Mouse (Mus musculus): Measurements from ENCODE around the gene Slamf6. TPM values are rescaled to one million over a fixed set of nuclear protein-coding genes. Genes with fewer than 3 reads are reported as not detected.

Slamf6 gene
- polyA plus RNA-seq, 1 experiment from 2014 or later: 0.40 TPM

GRCm38 (mm10) chr1:172001665-172002064, 84.3 kb downstream of the Slamf6 start:
- no peak for DNase-seq
- Histone ChIP-seq H3K9ac (no peak overlapping the region), H3K4me3 (replicated peaks) (no peak overlapping the region), H3K4me1 (replicated peaks) (no peaks in the 10 kb centered on the region), H3K27me3 (no peaks in the 10 kb centered on the region), H3K4me2 (no peak overlapping the region), H3K9me3 (replicated peaks) (no peaks in the 10 kb centered on the region), H3K36me3 (0 out of 2 replicates have a peak, but pooled peaks cover 3% of the 10 kb centered on the region), H3K27ac (no peak overlapping the region)
- no peak for ATAC-seq (ENCODE audit: low read depth)
- WGBS (ENCODE audit: insufficient replicate concordance): 56% methylated on average over 12 of the region's 12 CpGs

Other genes with a start within 250 kb of the Slamf6 start
- 10.3 and 11.2 TPM in 2 replicates for gene Cd48, start 235.5 kb upstream of the Slamf6 start, polyA plus RNA-seq (2015; fragmentation: Nextera tagmentation; extraction: Ambion mirVana)
- gene Slamf1, start 150.4 kb upstream of the Slamf6 start, polyA plus RNA-seq (2015; fragmentation: Nextera tagmentation; extraction: Ambion mirVana): 2.4 and 2.7 TPM in 2 replicates
- 3.8 and 6.3 TPM in 2 replicates for gene Cd84, start 77.8 kb upstream of the Slamf6 start, polyA plus RNA-seq (2015; fragmentation: Nextera tagmentation; extraction: Ambion mirVana)
- gene Gm10521, start 21.9 kb upstream of the Slamf6 start, polyA plus RNA-seq (2015; fragmentation: Nextera tagmentation; extraction: Ambion mirVana): not detected in 2 replicates
- gene Vangl2, start 110.9 kb downstream of the Slamf6 start, polyA plus RNA-seq (2015; fragmentation: Nextera tagmentation; extraction: Ambion mirVana): 0.89 and 1.4 TPM in 2 replicates
- gene Nhlh1, start 140.1 kb downstream of the Slamf6 start, polyA plus RNA-seq (2015; fragmentation: Nextera tagmentation; extraction: Ambion mirVana): not detected in 2 replicates
- 64.4 and 80.4 TPM in 2 replicates for gene Copa, start 165.0 kb downstream of the Slamf6 start, polyA plus RNA-seq (2015; fragmentation: Nextera tagmentation; extraction: Ambion mirVana)
- gene Ncstn, start 165.3 kb downstream of the Slamf6 start, polyA plus RNA-seq (2015; fragmentation: Nextera tagmentation; extraction: Ambion mirVana): 33.6 and 38.6 TPM in 2 replicates
- 39.9 and 48.2 TPM in 2 replicates for gene Pex19, start 209.2 kb downstream of the Slamf6 start, polyA plus RNA-seq (2015; fragmentation: Nextera tagmentation; extraction: Ambion mirVana)
- 58.1 and 65.0 TPM in 2 replicates for gene Dcaf8, start 230.6 kb downstream of the Slamf6 start, polyA plus RNA-seq (2015; fragmentation: Nextera tagmentation; extraction: Ambion mirVana)